Mouse (Mus musculus): ENCODE data around the gene Ap4s1.

The Ap4s1 gene

DNA sequence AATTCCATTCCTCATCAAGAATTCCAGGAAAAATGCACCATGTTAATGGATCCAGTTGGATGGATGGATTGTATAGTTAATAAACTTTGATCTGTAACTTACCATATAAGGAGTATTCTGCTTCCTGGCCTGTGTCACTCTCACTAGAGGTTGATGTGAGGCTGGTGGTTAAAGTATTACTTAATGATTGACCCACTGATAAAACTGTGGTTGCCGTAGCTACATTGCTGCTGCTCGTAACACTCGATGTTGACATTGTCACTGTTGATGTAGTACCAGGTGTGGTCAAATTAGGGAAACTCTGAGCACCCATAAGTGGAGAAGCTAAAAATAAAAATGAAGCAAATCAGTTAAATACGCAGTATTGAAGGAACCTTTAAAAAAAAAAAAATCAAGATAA is 76.6 kb downstream of the Ap4s1 start:
- DNase-seq (ENCODE audit: extremely low spot score, low read depth, low spot score), result no peak

DNA sequence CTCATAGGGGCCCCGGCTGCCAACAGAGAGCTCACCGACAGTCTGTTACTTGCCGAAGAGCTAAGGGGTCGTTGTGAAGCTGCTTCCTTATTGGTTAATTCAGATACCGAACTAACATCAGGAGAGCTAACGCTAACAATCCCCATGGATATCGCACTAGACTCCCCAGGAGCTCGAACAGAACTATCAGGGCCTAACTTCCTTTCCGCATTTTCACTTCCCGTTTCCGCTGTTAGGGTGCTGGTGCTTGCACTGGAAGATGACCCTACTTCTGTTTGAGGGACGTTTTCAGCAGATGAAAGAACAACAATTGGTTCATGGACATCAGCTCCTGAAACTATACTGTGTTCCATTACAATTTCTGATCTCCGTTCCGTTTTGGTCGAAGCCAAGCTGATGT is 77.9 kb downstream of the Ap4s1 start:
- no peak for DNase-seq (ENCODE audit: extremely low spot score, low read depth, low spot score)

DNA sequence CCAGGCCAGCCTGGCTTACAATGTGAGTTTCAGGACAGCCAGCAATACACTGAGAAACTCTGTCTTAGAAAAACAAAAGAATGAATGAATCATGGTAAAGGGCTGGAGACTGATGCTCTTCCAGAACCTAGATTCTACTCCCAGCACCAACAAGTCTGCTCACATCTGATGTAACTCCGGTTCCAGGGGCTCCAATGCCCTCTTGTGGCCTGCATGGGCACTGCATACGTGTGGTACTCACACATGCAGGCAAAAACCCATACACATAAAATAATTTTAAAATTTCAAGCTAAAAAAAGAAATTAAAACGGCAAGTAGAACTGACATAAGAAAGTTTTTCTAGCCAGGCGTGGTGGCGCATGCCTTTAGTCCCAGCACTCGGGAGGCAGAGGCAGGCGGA is 94.0 kb downstream of the Ap4s1 start:
- DNase-seq (ENCODE audit: extremely low spot score, low read depth, low spot score), result no peak
